Mouse (Mus musculus) stomach, embryonic 16.5 days (tissue): Measurements from ENCODE around the gene Gm5141. TPM values are rescaled to one million over a fixed set of nuclear protein-coding genes. Genes with fewer than 3 reads are reported as not detected.

Source experiments
- ATAC-seq: fragments of 200-750 bp; cut with Nextera tagmentation; 2 replicates; pipeline ENCODE4 v1.8.0; 2017; ENCODE audit warnings: moderate number of reproducible peaks, moderate TSS enrichment; ENCODE audit not compliant: insufficient read depth, low FRiP score
- H3K27ac ChIP-seq: fragments of 300-500 bp; sonication (generic); 2 replicates; pipeline ENCODE4 v1.5.1; 2014; ENCODE audit warnings: low read length
- H3K27me3 ChIP-seq: fragments of 300-500 bp; sonication (generic); 2 replicates; pipeline ENCODE4 v1.6.1; 2014; ENCODE audit warnings: low read length, control low read depth, mixed read lengths; ENCODE audit not compliant: control insufficient read depth, insufficient read depth
- H3K36me3 ChIP-seq: fragments of 300-500 bp; sonication (generic); 2 replicates; pipeline ENCODE4 v1.6.1; 2014; ENCODE audit warnings: low read length; ENCODE audit not compliant: control insufficient read depth, insufficient read depth
- H3K4me1 ChIP-seq: fragments of 300-500 bp; sonication (generic); 2 replicates; pipeline ENCODE4 v1.6.1; 2014; ENCODE audit warnings: low read length, control low read depth, mixed read lengths; ENCODE audit not compliant: control insufficient read depth, insufficient read depth
- H3K4me2 ChIP-seq: fragments of 300-500 bp; sonication (generic); 2 replicates; pipeline ENCODE4 v1.6.1; 2014; ENCODE audit warnings: low read depth, low read length, mixed read lengths
- H3K4me3 ChIP-seq: fragments of 300-500 bp; sonication (generic); replicated peaks from 2 replicates; pipeline ENCODE4 v1.5.1; 2014; ENCODE audit warnings: mild to moderate bottlenecking, low read length
- H3K9ac ChIP-seq: fragments of 300-500 bp; sonication (generic); 2 replicates; pipeline ENCODE4 v1.6.1; 2014; ENCODE audit warnings: low read length
- H3K9me3 ChIP-seq: fragments of 300-500 bp; sonication (generic); replicated peaks from 2 replicates; pipeline ENCODE4 v1.6.1; 2016; ENCODE audit warnings: low read length, control low read depth; ENCODE audit not compliant: control insufficient read depth
- WGBS: fragments of 180-500 bp; shearing (Covaris S2); extraction: QIAGEN DNeasy Blood & Tissue Kit; methylation state at CpG from one replicate; pipeline ENCODE4 v1.1.7; 2014; 5-methylcytosine and 5-hydroxymethylcytosine counted together
- microRNA counts: library from miRNA; unstranded; fragments of <30 nt; microRNA quantifications from one replicate; lab custom pipeline; 2016
- microRNA-seq: library from miRNA; unstranded; fragments of <30 nt; microRNA quantifications from one replicate; pipeline ENCODE4, GENCODE M21; 2016
- polyA plus RNA-seq: library from polyadenylated mRNA; unstranded; fragments of >200 nt; fragmentation: Nextera tagmentation; extraction: Ambion mirVana; gene quantifications from 2 replicates; pipeline ENCODE4 v1.2.1, GENCODE M21; 2015

Gm5141 gene
- polyA plus RNA-seq, 1 experiment from 2014 or later, result 10.1 TPM

DNA sequence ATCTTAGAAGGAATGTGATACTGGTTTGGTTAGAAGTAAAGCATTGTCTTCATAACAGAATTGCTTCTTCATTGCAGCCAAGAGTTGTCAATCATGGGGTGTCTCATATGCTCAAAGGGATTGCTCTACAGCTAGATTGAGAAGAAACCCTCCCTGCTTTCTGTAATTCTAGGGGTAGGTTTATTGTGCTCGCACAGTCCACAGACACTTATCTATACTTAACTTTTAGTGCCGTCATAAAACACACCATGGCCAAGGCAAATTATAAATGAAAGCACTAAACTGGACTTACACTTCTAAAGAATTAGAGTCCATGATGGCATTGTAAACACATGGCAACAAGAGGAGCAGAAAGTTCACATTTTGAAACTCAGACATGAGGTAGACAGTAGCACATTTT lies 52.3 kb downstream of the Gm5141 start:
- no peak for ATAC-seq

More for the DNA sequence above, 52.3 kb downstream of the Gm5141 start:
- Histone ChIP-seq H3K4me3 (no peak overlapping the region), H3K27me3 (no peaks in the 10 kb centered on the region), H3K9me3 (no peaks in the 10 kb centered on the region), H3K27ac (no peak overlapping the region), H3K4me1 (no peaks in the 10 kb centered on the region), H3K9ac (no peak overlapping the region), H3K4me2 (no peak overlapping the region), H3K36me3 (no peaks in the 10 kb centered on the region)
- WGBS, result 95% methylated on average over 2 of the region's 2 CpGs

MicroRNAs within 50 kb of the gene (microRNA counts, 519-probe panel; counts per million panel counts)
- microRNA mmu-miR-713 (lab: Ali Mortazavi, UCI), result not detected

Small RNA genes lying within 50 kb of the gene (microRNA-seq; reads per million reads assigned to microRNA genes)
- not detected for gene Gm24588
- not detected for gene Mir713

Other genes with a start within 250 kb of the Gm5141 start
- not detected in 2 replicates for gene Zfp935, start 227.3 kb downstream of the Gm5141 start, polyA plus RNA-seq
- gene Zfp934, start 214.6 kb downstream of the Gm5141 start, polyA plus RNA-seq, result 13.4 and 14.8 TPM in 2 replicates
- gene 6720489N17Rik, start 161.6 kb downstream of the Gm5141 start, polyA plus RNA-seq, result 10.1 and 10.3 TPM in 2 replicates
- gene Platr25, start 25.1 kb downstream of the Gm5141 start, polyA plus RNA-seq, result 23.5 and 24.3 TPM in 2 replicates
- 112 and 124 TPM in 2 replicates for gene Fbp2, start 72.6 kb upstream of the Gm5141 start, polyA plus RNA-seq
- 4.1 and 4.2 TPM in 2 replicates for gene Fbp1, start 102.5 kb upstream of the Gm5141 start, polyA plus RNA-seq
- gene 2010111I01Rik, start 179.1 kb upstream of the Gm5141 start, polyA plus RNA-seq, result 119 and 131 TPM in 2 replicates